ENCODE assay signal across 8 mouse cellular contexts in genomic region chr17:35438885-35439284, GRCm38 (mm10). TPM values are rescaled to one million over a fixed set of nuclear protein-coding genes. Genes with fewer than 3 reads are reported as not detected.
A peak's percentile ranks its signal among the peaks of the same experiment; 100 is the strongest.
DNase-seq lines count a peak whose midpoint lies in the region; ATAC-seq and TF ChIP-seq lines count a peak whose summit lies in the region.
"Not testable (repeated sequence)": the region's sequence is repeated elsewhere in the genome, so short reads cannot be mapped to it uniquely, and the experiment has no call there.

Gene H2-Q7 (plus strand): TSS chr17:35439155.

- WGBS in embryonic facial prominence, embryonic 13.5 days: 3% methylated on average over 18 of the region's 18 CpGs
- 6% methylated on average over 18 of the region's 18 CpGs for WGBS in heart, adult 2 months

- not testable (repeated sequence) for H3K79me2 ChIP-seq in heart, adult 2 months (replicated peaks; ENCODE audit: control insufficient read depth, insufficient read depth, low read length)

- intact Hi-C loops in heart, adult 2 months (cut with DNase I); left cerebral cortex, postnatal 25 days (cut with DNase I): not testable (repeated sequence)

- not testable (repeated sequence) for H3K36me3 ChIP-seq in embryonic facial prominence, embryonic 13.5 days; heart, adult 2 months (ENCODE audit: control insufficient read depth, insufficient read depth, low read length)

- peak within 1 kb of the TSS; percentile 91 for H3K4me2 ChIP-seq in embryonic facial prominence, embryonic 13.5 days

- 0 out of 2 replicates have a peak, but pooled peaks have one; percentile 66 for ATAC-seq in embryonic facial prominence, embryonic 13.5 days (ENCODE audit: insufficient number of reproducible peaks, insufficient read depth, low FRiP score, low TSS enrichment, low read depth)
- peak; percentile 97 for ATAC-seq in megakaryocyte progenitor cell, adult 5-6 weeks (replicated peaks; ENCODE audit: poor library complexity)

- not testable (repeated sequence) for H3K27ac ChIP-seq in embryonic facial prominence, embryonic 13.5 days; heart, adult 2 months

- H3K9ac ChIP-seq in embryonic facial prominence, embryonic 13.5 days: peak within 1 kb of the TSS; percentile 70
- peak within 1 kb of the TSS; percentile 56 for H3K9ac ChIP-seq in heart, adult 2 months (ENCODE audit: low read depth, low read length)

- peak; percentile 88 for DNase-seq in adrenal gland, postnatal 10 days
- DNase-seq in heart, adult 2 months: peak; percentile 81 to 88
- peak; percentile 86 for DNase-seq in kidney, adult 11 months
- peak; percentile 55 to 60 for DNase-seq in left cerebral cortex, postnatal 25 days (ENCODE audit: low spot score in 2 of 2)
- DNase-seq in right cerebral cortex, adult 18-20 months: peak; percentile 57
- DNase-seq in urinary bladder, adult 18-20 months (ENCODE audit: low spot score in 2 of 2): peak; percentile 67 to 71

- peak within 1 kb of the TSS; percentile 51 for H3K4me3 ChIP-seq in embryonic facial prominence, embryonic 13.5 days
- peak within 1 kb of the TSS; percentile 51 for H3K4me3 ChIP-seq in heart, adult 2 months

- not testable (repeated sequence) for H3K4me1 ChIP-seq in embryonic facial prominence, embryonic 13.5 days; heart, adult 2 months (ENCODE audit: control insufficient read depth, insufficient read depth, low read length)

- peaks cover 25% of the 10 kb centered on the region for H3K27me3 ChIP-seq in embryonic facial prominence, embryonic 13.5 days
- H3K27me3 ChIP-seq in heart, adult 2 months (ENCODE audit: control insufficient read depth, insufficient read depth, low read length): not testable (repeated sequence)

- TF ChIP-seq POLR2A in heart, adult 2 months (IDR thresholded peaks at IDR 0.05; ENCODE audit: insufficient read depth, low read depth, low read length): not testable (repeated sequence)

- not testable (repeated sequence) for H3K9me3 ChIP-seq in embryonic facial prominence, embryonic 13.5 days

- TF ChIP-seq EP300 in heart, adult 2 months (IDR thresholded peaks at IDR 0.05; ENCODE audit: insufficient read depth, low read depth, low read length): not testable (repeated sequence)

- not testable (repeated sequence) for TF ChIP-seq CTCF in heart, adult 2 months (IDR thresholded peaks at IDR 0.05)

RNA-seq across cellular contexts. Expression of gene H2-Q7, which starts in this region (rescaled TPM):
- 1 to 10 TPM; 5.1 to 5.2 TPM for total RNA-seq in adrenal gland, postnatal 10 days (2021)
- 1.6 and 3.3 TPM in 2 replicates for polyA plus RNA-seq in embryonic facial prominence, embryonic 13.5 days (2015; fragmentation: Nextera tagmentation; extraction: Ambion mirVana)
- 1 to 10 TPM; 1.1 to 1.9 TPM for total RNA-seq in heart, adult 2 months (2021)
- polyA plus RNA-seq in heart, adult 2 months (2012; rRNA removed): 33.2 and 78.2 TPM in 2 replicates
- total RNA-seq in left cerebral cortex, postnatal 25 days (2021): under 1 TPM; 0.30 to 0.34 TPM
- total RNA-seq in megakaryocyte progenitor cell, adult 5-6 weeks (2015): 41.7 and 63.1 TPM in 2 replicates
- total RNA-seq in megakaryocyte progenitor cell, adult 5-6 weeks (2017): 23.7 and 30.0 TPM in 2 replicates

Comparison
In these comparisons a context has a peak if more than half of its experiments do, and no peak if none do; other contexts are left out.
1. Peak in DNase-seq in left cerebral cortex, postnatal 25 days; RNA of the gene not detected or under 1 TPM.